Mouse (Mus musculus): ENCODE measurements around the gene A530064D06Rik.
"Not testable (repeated sequence)": the region's sequence is repeated elsewhere in the genome, so short reads cannot be mapped to it uniquely, and the experiment has no call there.

The A530064D06Rik gene

GRCm38 (mm10) chr17:48167103-48167502 is at the start of gene A530064D06Rik:
Gene A530064D06Rik (minus strand): TSS chr17:48167275.
- not testable (repeated sequence) for DNase-seq

GRCm38 (mm10) chr17:48215429-48215828 is 48.4 kb upstream of the A530064D06Rik start:
- no peak for DNase-seq

GRCm38 (mm10) chr17:48213511-48213910 is 46.4 kb upstream of the A530064D06Rik start:
- DNase-seq: no peak

- DNase-seq: no peak
These were observed 45.5 kb upstream of the A530064D06Rik start for GRCm38 (mm10) chr17:48212596-48212995.

GRCm38 (mm10) chr17:48203086-48203485 is 36.0 kb upstream of the A530064D06Rik start:
- no peak for DNase-seq

GRCm38 (mm10) chr17:48192366-48192765 is 25.3 kb upstream of the A530064D06Rik start:
- DNase-seq: no peak

- no peak for DNase-seq
These were observed 18.2 kb upstream of the A530064D06Rik start for GRCm38 (mm10) chr17:48185252-48185651.

- DNase-seq: no peak
These were observed 9.5 kb downstream of the A530064D06Rik start for GRCm38 (mm10) chr17:48157382-48158076.

- DNase-seq: no peak
These were observed 21.0 kb downstream of the A530064D06Rik start, which contains the start of gene 9830107B12Rik for GRCm38 (mm10) chr17:48146120-48146519. Gene 9830107B12Rik (minus strand): TSS chr17:48146268.

GRCm38 (mm10) chr17:48132810-48133209 is 34.3 kb downstream of the A530064D06Rik start:
- DNase-seq: no peak

- no peak for DNase-seq
These were observed 46.6 kb downstream of the A530064D06Rik start for GRCm38 (mm10) chr17:48120456-48120855.

GRCm38 (mm10) chr17:48119656-48120055 is 47.4 kb downstream of the A530064D06Rik start:
- peak; percentile 21 for DNase-seq

- DNase-seq: no peak
These were observed 48.5 kb downstream of the A530064D06Rik start for GRCm38 (mm10) chr17:48118570-48118969.

GRCm38 (mm10) chr17:48110547-48111287 is 56.4 kb downstream of the A530064D06Rik start:
- no peak for DNase-seq

GRCm38 (mm10) chr17:48108520-48108919 is 58.6 kb downstream of the A530064D06Rik start:
- DNase-seq: no peak

- DNase-seq: no peak
These were observed 59.2 kb downstream of the A530064D06Rik start for GRCm38 (mm10) chr17:48107862-48108261.

- DNase-seq: no peak
These were observed 59.7 kb downstream of the A530064D06Rik start for GRCm38 (mm10) chr17:48107333-48107732.

GRCm38 (mm10) chr17:48100441-48101417 is 66.3 kb downstream of the A530064D06Rik start:
- DNase-seq: peak; percentile 59

- no peak for DNase-seq
These were observed 67.8 kb downstream of the A530064D06Rik start for GRCm38 (mm10) chr17:48099312-48099711.

Data from cerebellum, adult 11 months (tissue).